Mouse (Mus musculus) neural tube, embryonic 12.5 days (tissue): ENCODE measurements around the gene Afdn. TPM values are rescaled to one million over a fixed set of nuclear protein-coding genes. Genes with fewer than 3 reads are reported as not detected.

Experiments used
- ATAC-seq: fragments of 200-750 bp; cut with Nextera tagmentation; 2 replicates; pipeline ENCODE4 v1.8.0; 2017; ENCODE audit warnings: low read depth, mild to moderate bottlenecking, moderate TSS enrichment, moderate library complexity; ENCODE audit not compliant: low FRiP score
- H3K27ac ChIP-seq: fragments of 300-500 bp; sonication (generic); 2 replicates; pipeline ENCODE4 v1.5.1; 2016
- H3K27me3 ChIP-seq: fragments of 300-500 bp; sonication (generic); replicated peaks from 2 replicates; pipeline ENCODE4 v1.6.1; 2016; ENCODE audit warnings: mild to moderate bottlenecking
- H3K36me3 ChIP-seq: fragments of 300-500 bp; sonication (generic); 2 replicates; pipeline ENCODE4 v1.6.1; 2016; ENCODE audit warnings: mild to moderate bottlenecking
- H3K4me1 ChIP-seq: fragments of 300-500 bp; sonication (generic); 2 replicates; pipeline ENCODE4 v1.6.1; 2016
- H3K4me2 ChIP-seq: fragments of 300-500 bp; sonication (generic); replicated peaks from 2 replicates; pipeline ENCODE4 v1.6.1; 2016; ENCODE audit warnings: mild to moderate bottlenecking
- H3K4me3 ChIP-seq: fragments of 300-500 bp; sonication (generic); 2 replicates; pipeline ENCODE4 v1.5.1; 2016
- H3K9ac ChIP-seq: fragments of 300-500 bp; sonication (generic); 2 replicates; pipeline ENCODE4 v1.6.1; 2016; ENCODE audit warnings: mild to moderate bottlenecking
- H3K9me3 ChIP-seq: fragments of 300-500 bp; sonication (generic); 2 replicates; pipeline ENCODE4 v1.6.1; 2016; ENCODE audit warnings: mild to moderate bottlenecking
- WGBS: fragments of 180-500 bp; shearing (Covaris S2); methylation state at CpG from one replicate; pipeline ENCODE4 v1.1.7; 2016; 5-methylcytosine and 5-hydroxymethylcytosine counted together
- polyA plus RNA-seq: library from polyadenylated mRNA; unstranded; fragments of >200 nt; fragmentation: Nextera tagmentation; extraction: Ambion mirVana; gene quantifications from 2 replicates; pipeline ENCODE4 v1.2.1, GENCODE M21; 2016

Gene Afdn
- polyA plus RNA-seq, 1 experiment from 2014 or later = 151 TPM

- H3K9ac ChIP-seq = no peak overlapping the region
- H3K36me3 ChIP-seq = no peaks in the 10 kb centered on the region
- no peak for ATAC-seq
- H3K9me3 ChIP-seq = no peaks in the 10 kb centered on the region
- H3K27me3 ChIP-seq = no peaks in the 10 kb centered on the region
- no peak overlapping the region for H3K4me2 ChIP-seq
- H3K4me3 ChIP-seq = no peak overlapping the region
- H3K4me1 ChIP-seq = peaks cover 16% of the 10 kb centered on the region; the same call in 1 of the 2 replicates
- H3K27ac ChIP-seq = no peak overlapping the region
- WGBS = 88% methylated on average over 7 of the region's 7 CpGs
Observed at GRCm38 (mm10) chr17:13741611-13742010, 18.7 kb upstream of the Afdn start.

DNA sequence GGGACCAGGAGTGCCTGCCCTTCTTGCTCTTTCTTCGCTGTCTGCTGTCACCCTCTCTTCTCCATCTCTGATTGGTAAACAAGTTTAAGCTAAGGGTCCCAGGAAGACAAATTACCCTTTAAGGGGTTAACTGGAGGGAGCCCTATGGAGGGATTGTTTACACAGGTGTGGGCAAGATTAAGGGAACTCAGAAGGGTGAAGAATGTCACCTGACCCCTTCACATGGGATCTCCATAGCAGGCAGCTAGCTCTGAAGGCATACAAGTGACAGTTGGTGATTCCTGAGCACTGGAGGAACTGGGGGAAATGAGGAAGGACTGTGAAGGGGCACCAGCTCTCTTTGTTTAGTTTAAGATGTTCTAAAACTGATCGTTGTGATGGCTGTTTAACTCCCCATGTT lies 18.0 kb upstream of the Afdn start:
- no peak overlapping the region for H3K4me2 ChIP-seq
- no peak overlapping the region for H3K27ac ChIP-seq
- H3K9ac ChIP-seq = no peak overlapping the region
- H3K4me1 ChIP-seq = peaks cover 16% of the 10 kb centered on the region; the same call in 1 of the 2 replicates
- H3K36me3 ChIP-seq = no peaks in the 10 kb centered on the region
- H3K9me3 ChIP-seq = no peaks in the 10 kb centered on the region
- no peak for ATAC-seq
- H3K4me3 ChIP-seq = no peak overlapping the region
- no peaks in the 10 kb centered on the region for H3K27me3 ChIP-seq
- 35% methylated on average over 2 of the region's 2 CpGs for WGBS

- H3K4me3 ChIP-seq = no peak overlapping the region
- no peak overlapping the region for H3K27ac ChIP-seq
- no peaks in the 10 kb centered on the region for H3K36me3 ChIP-seq
- H3K4me1 ChIP-seq = peaks cover 16% of the 10 kb centered on the region; the same call in 1 of the 2 replicates
- ATAC-seq = no peak
- H3K9ac ChIP-seq = no peak overlapping the region
- H3K9me3 ChIP-seq = no peaks in the 10 kb centered on the region
- WGBS = 47% methylated on average over 7 of the region's 7 CpGs
- no peak overlapping the region for H3K4me2 ChIP-seq
- no peaks in the 10 kb centered on the region for H3K27me3 ChIP-seq
Observed at GRCm38 (mm10) chr17:13742941-13743708, 17.2 kb upstream of the Afdn start.

GRCm38 (mm10) chr17:13743709-13744079 lies 16.6 kb upstream of the Afdn start:
- Histone ChIP-seq H3K27ac (no peak overlapping the region), H3K27me3 (no peaks in the 10 kb centered on the region), H3K4me3 (no peak overlapping the region), H3K9me3 (no peaks in the 10 kb centered on the region), H3K36me3 (no peaks in the 10 kb centered on the region), H3K9ac (no peak overlapping the region), H3K4me2 (no peak overlapping the region), H3K4me1 (peaks cover 16% of the 10 kb centered on the region; the same call in 1 of the 2 replicates)
- 45% methylated on average over 5 of the region's 5 CpGs for WGBS
- ATAC-seq = no peak

DNA sequence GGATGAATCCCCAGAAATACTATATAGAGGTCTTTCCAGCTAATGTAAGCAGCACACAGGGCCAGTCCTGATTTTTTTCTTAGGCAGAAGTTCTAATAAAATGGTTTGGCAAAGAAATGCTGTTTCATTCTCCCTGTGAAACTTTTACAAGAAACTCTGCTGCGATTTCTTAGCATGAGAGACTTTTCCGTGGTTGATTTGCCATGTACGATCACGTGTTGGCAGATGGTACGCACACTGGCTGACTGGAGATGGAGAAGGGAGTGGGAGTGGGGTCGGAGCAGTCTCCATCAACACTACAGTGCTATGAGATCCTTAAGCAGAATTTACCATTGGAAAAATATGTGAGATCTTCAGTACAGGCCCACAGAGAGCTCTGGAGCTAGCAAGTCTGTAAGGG lies 16.1 kb upstream of the Afdn start:
- H3K9ac ChIP-seq = no peak overlapping the region
- no peaks in the 10 kb centered on the region for H3K36me3 ChIP-seq
- no peak overlapping the region for H3K4me2 ChIP-seq
- H3K4me1 ChIP-seq = peaks cover 16% of the 10 kb centered on the region; the same call in 1 of the 2 replicates
- no peak overlapping the region for H3K4me3 ChIP-seq
- H3K27ac ChIP-seq = no peak overlapping the region
- no peaks in the 10 kb centered on the region for H3K27me3 ChIP-seq
- no peak for ATAC-seq
- H3K9me3 ChIP-seq = no peaks in the 10 kb centered on the region
- WGBS = 85% methylated on average over 6 of the region's 6 CpGs

GRCm38 (mm10) chr17:13744824-13745223 lies 15.5 kb upstream of the Afdn start:
- no peaks in the 10 kb centered on the region for H3K36me3 ChIP-seq
- WGBS = 69% methylated on average over 4 of the region's 4 CpGs
- ATAC-seq = no peak

GRCm38 (mm10) chr17:13745373-13745772 lies 15.0 kb upstream of the Afdn start:
- H3K4me2 ChIP-seq = no peak overlapping the region
- H3K4me3 ChIP-seq = no peak overlapping the region
- WGBS = 43% methylated on average over 2 of the region's 2 CpGs
- no peaks in the 10 kb centered on the region for H3K27me3 ChIP-seq
- peaks cover 16% of the 10 kb centered on the region; the same call in 1 of the 2 replicates for H3K4me1 ChIP-seq
- H3K27ac ChIP-seq = no peak overlapping the region
- H3K36me3 ChIP-seq = no peaks in the 10 kb centered on the region
- no peak overlapping the region for H3K9ac ChIP-seq
- H3K9me3 ChIP-seq = no peaks in the 10 kb centered on the region
- ATAC-seq = no peak

More at GRCm38 (mm10) chr17:13744824-13745223, 15.5 kb upstream of the Afdn start:
- Histone ChIP-seq H3K4me3 (no peak overlapping the region), H3K9ac (no peak overlapping the region), H3K27me3 (no peaks in the 10 kb centered on the region), H3K27ac (no peak overlapping the region), H3K9me3 (no peaks in the 10 kb centered on the region), H3K4me2 (no peak overlapping the region), H3K4me1 (peaks cover 16% of the 10 kb centered on the region; the same call in 1 of the 2 replicates)

DNA sequence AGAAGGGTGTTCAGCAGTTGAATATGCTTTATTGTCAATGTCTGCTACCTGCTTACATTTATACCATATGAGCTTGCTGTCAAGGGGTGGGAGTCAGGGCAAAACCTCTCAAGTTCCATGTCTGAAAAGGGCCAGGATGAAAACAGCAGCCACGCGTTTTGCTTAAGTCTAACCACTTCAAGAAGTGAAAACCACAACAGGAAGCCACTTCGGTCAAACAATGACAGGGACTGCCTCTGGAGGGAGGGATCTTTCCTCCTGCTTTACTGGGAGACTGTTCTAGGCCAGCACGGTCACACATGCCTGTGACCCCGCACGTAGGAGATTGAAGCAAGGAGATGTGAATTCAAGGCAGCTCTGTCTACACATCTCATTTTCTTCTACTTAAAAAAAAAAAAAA lies 14.0 kb upstream of the Afdn start:
- no peak overlapping the region for H3K4me3 ChIP-seq
- WGBS = 82% methylated on average over 6 of the region's 6 CpGs
- no peak overlapping the region for H3K9ac ChIP-seq
- no peaks in the 10 kb centered on the region for H3K9me3 ChIP-seq
- no peak overlapping the region for H3K4me2 ChIP-seq
- H3K36me3 ChIP-seq = no peaks in the 10 kb centered on the region
- no peak for ATAC-seq
- no peak overlapping the region for H3K27ac ChIP-seq
- peaks cover 16% of the 10 kb centered on the region; the same call in 1 of the 2 replicates for H3K4me1 ChIP-seq
- no peaks in the 10 kb centered on the region for H3K27me3 ChIP-seq

DNA sequence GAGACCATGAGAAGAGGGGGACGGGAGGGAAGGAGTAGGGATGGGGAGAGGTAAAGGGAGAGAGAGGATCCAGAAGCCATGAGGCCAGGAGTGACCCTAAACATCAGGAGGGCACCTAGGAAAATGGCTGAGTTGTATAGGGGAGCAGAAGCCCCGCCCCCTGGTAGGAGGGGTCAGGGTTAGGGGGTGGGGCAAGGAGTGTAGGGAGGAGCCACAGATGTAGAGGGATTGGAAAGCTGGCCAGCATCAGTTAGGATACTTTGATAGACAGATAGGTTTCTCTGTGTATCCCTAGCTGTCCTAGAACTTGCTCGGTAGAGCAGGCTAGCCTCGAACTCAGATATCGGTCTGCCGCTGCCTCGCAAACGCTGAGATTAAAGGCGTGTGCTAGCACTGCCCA lies 12.7 kb upstream of the Afdn start:
- no peak overlapping the region for H3K4me2 ChIP-seq
- H3K9me3 ChIP-seq = no peaks in the 10 kb centered on the region
- H3K27me3 ChIP-seq = no peaks in the 10 kb centered on the region
- H3K4me1 ChIP-seq = peaks cover 16% of the 10 kb centered on the region; the same call in 1 of the 2 replicates
- WGBS = 92% methylated on average over 9 of the region's 9 CpGs
- no peak for ATAC-seq
- H3K27ac ChIP-seq = no peak overlapping the region
- no peak overlapping the region for H3K4me3 ChIP-seq
- no peak overlapping the region for H3K9ac ChIP-seq
- H3K36me3 ChIP-seq = no peaks in the 10 kb centered on the region

DNA sequence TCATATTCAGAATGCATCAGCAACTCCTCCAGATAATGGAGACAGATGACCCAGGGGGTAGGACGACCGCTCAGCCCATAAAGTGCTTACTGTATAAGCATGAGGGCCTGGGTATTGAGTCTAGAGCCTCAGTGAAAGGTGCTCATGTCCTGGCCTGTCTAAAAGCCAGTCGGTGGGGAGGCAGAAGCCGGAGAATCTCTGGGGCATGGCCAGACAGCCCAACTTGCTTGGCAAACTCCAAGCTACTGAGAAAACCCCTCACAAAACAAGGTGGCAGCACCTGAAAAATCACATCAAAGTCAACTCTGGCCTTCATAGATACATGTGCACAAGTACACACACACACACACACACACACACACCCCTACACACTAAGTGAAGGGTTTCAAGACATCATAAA lies 11.3 kb upstream of the Afdn start:
- H3K4me3 ChIP-seq = no peak overlapping the region
- no peaks in the 10 kb centered on the region for H3K9me3 ChIP-seq
- no peak overlapping the region for H3K9ac ChIP-seq
- ATAC-seq = no peak
- no peaks in the 10 kb centered on the region for H3K36me3 ChIP-seq
- no peak overlapping the region for H3K27ac ChIP-seq
- 92% methylated on average over 4 of the region's 4 CpGs for WGBS
- no peak overlapping the region for H3K4me2 ChIP-seq
- H3K27me3 ChIP-seq = no peaks in the 10 kb centered on the region
- H3K4me1 ChIP-seq = peaks cover 5% of the 10 kb centered on the region; the same call in 1 of the 2 replicates

DNA sequence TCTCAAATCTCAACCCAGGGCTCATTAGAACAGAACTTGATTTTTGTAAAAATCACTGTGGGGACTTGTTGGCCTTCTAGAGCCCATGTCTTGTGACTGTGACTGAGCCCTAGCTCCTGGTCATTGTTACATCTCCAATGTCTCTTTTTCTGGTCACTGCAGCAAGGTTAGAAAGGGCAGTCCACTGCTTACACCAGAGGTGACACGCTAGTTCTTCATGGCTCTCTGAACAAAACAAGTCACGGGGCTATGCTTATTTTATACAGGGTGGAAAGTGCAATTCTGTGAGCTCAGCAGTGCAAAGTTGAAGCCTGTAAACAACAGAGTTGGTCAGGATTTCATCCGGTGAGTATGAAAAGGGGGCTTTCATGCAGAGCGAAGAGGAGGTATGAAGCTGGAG lies 6.4 kb upstream of the Afdn start:
- 78% methylated on average over 4 of the region's 4 CpGs for WGBS
- no peaks in the 10 kb centered on the region for H3K27me3 ChIP-seq
- H3K4me3 ChIP-seq = no peak overlapping the region
- H3K27ac ChIP-seq = no peak overlapping the region
- H3K9ac ChIP-seq = no peak overlapping the region
- H3K36me3 ChIP-seq = no peaks in the 10 kb centered on the region
- no peak for ATAC-seq
- no peaks in the 10 kb centered on the region for H3K9me3 ChIP-seq
- no peak overlapping the region for H3K4me2 ChIP-seq
- peaks cover 9% of the 10 kb centered on the region for H3K4me1 ChIP-seq

GRCm38 (mm10) chr17:13754940-13755339 lies 5.4 kb upstream of the Afdn start:
- WGBS = 77% methylated on average over 6 of the region's 6 CpGs
- no peak overlapping the region for H3K4me2 ChIP-seq
- H3K27ac ChIP-seq = no peak overlapping the region
- ATAC-seq = no peak
- no peaks in the 10 kb centered on the region for H3K27me3 ChIP-seq
- no peak overlapping the region for H3K4me3 ChIP-seq
- no peaks in the 10 kb centered on the region for H3K9me3 ChIP-seq
- peaks cover 11% of the 10 kb centered on the region for H3K4me1 ChIP-seq
- no peaks in the 10 kb centered on the region for H3K36me3 ChIP-seq
- no peak overlapping the region for H3K9ac ChIP-seq

DNA sequence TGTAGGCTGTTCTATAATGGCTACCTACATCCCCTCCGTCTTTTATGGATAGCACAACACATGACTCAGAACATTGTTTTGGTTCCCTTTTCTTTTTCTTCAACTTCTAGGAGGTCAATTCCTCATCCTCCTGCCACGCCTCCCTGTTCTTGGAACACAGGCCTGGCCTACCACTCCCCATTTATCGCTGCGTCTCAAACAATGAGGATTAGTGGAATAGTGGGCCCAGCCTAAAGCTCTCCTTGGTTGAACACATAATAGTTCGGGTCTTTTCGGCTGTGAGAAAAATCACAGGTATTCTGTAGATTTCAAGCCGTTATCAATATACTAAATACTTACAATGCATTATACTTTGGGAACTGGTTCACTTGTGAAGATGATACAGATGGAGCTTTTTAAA lies 1.8 kb upstream of the Afdn start:
- no peak overlapping the region; the same call in 1 of the 2 replicates for H3K27ac ChIP-seq
- peaks cover 21% of the 10 kb centered on the region for H3K4me1 ChIP-seq
- peak overlapping the region; percentile 99 for H3K4me3 ChIP-seq
- H3K9ac ChIP-seq = peak overlapping the region; percentile 93
- 64% methylated on average over 7 of the region's 7 CpGs for WGBS
- H3K36me3 ChIP-seq = no peaks in the 10 kb centered on the region
- H3K27me3 ChIP-seq = no peaks in the 10 kb centered on the region
- ATAC-seq = no peak
- no peaks in the 10 kb centered on the region for H3K9me3 ChIP-seq
- H3K4me2 ChIP-seq = peak overlapping the region; percentile 64
